10 mouse cellular contexts compared by ENCODE assay signal in the genomic region with DNA sequence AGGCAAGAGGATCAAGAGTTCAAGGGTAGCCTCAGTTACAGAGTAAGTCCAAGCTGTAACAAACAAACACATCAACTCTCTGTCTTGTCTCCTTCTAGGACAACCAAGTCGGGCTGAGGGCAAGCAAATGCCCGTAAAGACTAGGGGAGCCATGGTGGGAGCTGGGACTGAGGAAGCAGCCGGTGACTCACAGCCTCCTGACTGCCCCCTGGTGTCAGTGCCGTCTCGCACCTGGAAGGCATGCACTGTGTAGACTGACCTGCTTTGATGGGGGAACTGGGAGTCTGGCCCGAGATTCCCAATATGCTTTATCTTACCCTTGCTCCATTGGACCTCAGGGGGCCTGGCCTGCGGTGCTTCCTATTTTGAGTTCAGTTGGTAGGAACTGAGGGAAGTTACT. TPM values are rescaled to one million over a fixed set of nuclear protein-coding genes. Genes with fewer than 3 reads are reported as not detected.
DNase-seq lines count a peak whose midpoint lies in the region; ATAC-seq and TF ChIP-seq lines count a peak whose summit lies in the region.
"Had no signal": no experiment of that assay in that cellular context is flagged by ENCODE, and none has a peak within 500 bp of the region (broad histone marks: within the 10 kb centered on the region; RNA-seq: fewer than 3 reads in every experiment).

No protein-coding gene starts in this region.

- no peak for DNase-seq in cerebellum, adult 2 months
- DNase-seq in cerebellum, adult 18-20 months, result no peak
- peak; percentile 53 to 80 for DNase-seq in spleen, postnatal 4 days (ENCODE audit: low spot score in 2 of 2)
- no peak for DNase-seq in spleen, adult 12 weeks (ENCODE audit: low spot score)
- DNase-seq in MN1 (ENCODE audit: low spot score), result no peak
- DNase-seq in left cerebral cortex, postnatal 10 days (ENCODE audit: extremely low spot score in 1 of 2, low spot score in 2 of 2), result no peak

- H3K4me3 ChIP-seq in cerebellum, adult 2 months (replicated peaks; ENCODE audit: insufficient read depth, low read depth, low read length), result no peak overlapping the region
- H3K4me3 ChIP-seq in intestine, embryonic 16.5 days (ENCODE audit: low read length), result no peak overlapping the region
- H3K4me3 ChIP-seq: neural tube, embryonic 13.5 days had no signal

- H3K27me3 ChIP-seq in cerebellum, adult 2 months (ENCODE audit: control insufficient read depth, insufficient read depth, low read length), result no peaks in the 10 kb centered on the region
- H3K27me3 ChIP-seq in intestine, embryonic 16.5 days (replicated peaks; ENCODE audit: control insufficient read depth, insufficient read depth, low read length), result no peaks in the 10 kb centered on the region
- H3K27me3 ChIP-seq: neural tube, embryonic 13.5 days had no signal

- H3K36me3 ChIP-seq in intestine, embryonic 16.5 days (ENCODE audit: control insufficient read depth, insufficient read depth, low read length), result no peaks in the 10 kb centered on the region
- H3K36me3 ChIP-seq: neural tube, embryonic 13.5 days had no signal

- 32% methylated on average over 7 of the region's 7 CpGs for WGBS in cerebellum, adult 2 months
- 36% methylated on average over 7 of the region's 7 CpGs for whole genome bisulfite sequencing in intestine, embryonic 16.5 days

- no peak overlapping the region for H3K4me2 ChIP-seq in intestine, embryonic 16.5 days (ENCODE audit: low read depth, low read length)
- H3K4me2 ChIP-seq: neural tube, embryonic 13.5 days had no signal

- H3K27ac ChIP-seq in cerebellum, adult 2 months (ENCODE audit: insufficient read depth, low read length), result no peak overlapping the region
- H3K27ac ChIP-seq in intestine, embryonic 16.5 days (ENCODE audit: low read length), result no peak overlapping the region
- H3K27ac ChIP-seq: neural tube, embryonic 13.5 days had no signal

- TF ChIP-seq POLR2A in cerebellum, adult 2 months (IDR thresholded peaks at IDR 0.05; ENCODE audit: borderline replicate concordance, insufficient read depth, low read length), result no peak

- no peak overlapping the region for H3K9ac ChIP-seq in intestine, embryonic 16.5 days (ENCODE audit: low read depth, low read length)
- H3K9ac ChIP-seq: neural tube, embryonic 13.5 days had no signal

- no peaks in the 10 kb centered on the region for H3K9me3 ChIP-seq in intestine, embryonic 16.5 days (ENCODE audit: control insufficient read depth, low read length)
- H3K9me3 ChIP-seq: neural tube, embryonic 13.5 days had no signal

- ATAC-seq in intestine, embryonic 16.5 days, result 0 out of 2 replicates have a peak, but pooled peaks have one; percentile 56
- ATAC-seq in megakaryocyte-erythroid progenitor cell, adult 5-6 weeks (replicated peaks; ENCODE audit: low FRiP score, low TSS enrichment, poor library complexity, severe bottlenecking), result peak; percentile 76

- no peaks in the 10 kb centered on the region for H3K4me1 ChIP-seq in cerebellum, adult 2 months (ENCODE audit: control insufficient read depth, insufficient read depth, low read length)
- H3K4me1 ChIP-seq in intestine, embryonic 16.5 days (ENCODE audit: control insufficient read depth, insufficient read depth, low read length), result peaks cover 5% of the 10 kb centered on the region; the same call in 1 of the 2 replicates

- peak; percentile 41; the same call in 1 of the 2 replicates for TF ChIP-seq CTCF in cerebellum, adult 2 months (IDR thresholded peaks at IDR 0.05; ENCODE audit: borderline replicate concordance, insufficient read depth, low read depth, low read length)

- intact Hi-C loops in left cerebral cortex, postnatal 10 days (cut with DNase I), result no loop called here

RNA-seq across cellular contexts. Expression of gene Actl11, which starts 5.2 kb away (rescaled TPM):
- not detected in 2 replicates for polyA plus RNA-seq in cerebellum, adult 2 months (2012; rRNA removed)
- not detected in 2 replicates for polyA plus RNA-seq in intestine, embryonic 16.5 days (2015; fragmentation: Nextera tagmentation; extraction: Ambion mirVana)
- not detected in 2 replicates for total RNA-seq in megakaryocyte-erythroid progenitor cell, adult 5-6 weeks (2014; fragmentation: Nextera tagmentation)
- total RNA-seq in megakaryocyte-erythroid progenitor cell, adult 5-6 weeks (2017), result not detected in 2 replicates
- total RNA-seq in left cerebral cortex, postnatal 10 days (2021), result not detected
- polyA plus RNA-seq: heart, embryonic 14.5 days; neural tube, embryonic 13.5 days had no signal

RNA-seq across cellular contexts. Expression of gene Camkv, which starts 12.5 kb away (rescaled TPM):
- 20.2 and 25.1 TPM in 2 replicates for polyA plus RNA-seq in cerebellum, adult 2 months (2012; rRNA removed)
- polyA plus RNA-seq in intestine, embryonic 16.5 days (2015; fragmentation: Nextera tagmentation; extraction: Ambion mirVana), result 1.3 and 1.7 TPM in 2 replicates
- 0.22 TPM in 1 of 2 replicates, not detected in the other for total RNA-seq in megakaryocyte-erythroid progenitor cell, adult 5-6 weeks (2014; fragmentation: Nextera tagmentation)
- total RNA-seq in megakaryocyte-erythroid progenitor cell, adult 5-6 weeks (2017), result not detected in 2 replicates
- total RNA-seq in left cerebral cortex, postnatal 10 days (2021), result 100 to 1,000 TPM; 434 to 435 TPM

RNA-seq across cellular contexts. Expression of gene Mst1r, which starts 16.3 kb away (rescaled TPM):
- polyA plus RNA-seq in cerebellum, adult 2 months (2012; rRNA removed), result 0.71 and 1.0 TPM in 2 replicates
- 13.3 and 16.9 TPM in 2 replicates for polyA plus RNA-seq in intestine, embryonic 16.5 days (2015; fragmentation: Nextera tagmentation; extraction: Ambion mirVana)
- not detected in 2 replicates for total RNA-seq in megakaryocyte-erythroid progenitor cell, adult 5-6 weeks (2014; fragmentation: Nextera tagmentation)
- not detected in 2 replicates for total RNA-seq in megakaryocyte-erythroid progenitor cell, adult 5-6 weeks (2017)
- 1 to 10 TPM; 1.8 to 2.4 TPM for total RNA-seq in left cerebral cortex, postnatal 10 days (2021)

RNA-seq across cellular contexts. Expression of gene Traip, which starts 26.9 kb away (rescaled TPM):
- 1.5 and 2.2 TPM in 2 replicates for polyA plus RNA-seq in cerebellum, adult 2 months (2012; rRNA removed)
- polyA plus RNA-seq in intestine, embryonic 16.5 days (2015; fragmentation: Nextera tagmentation; extraction: Ambion mirVana), result 12.4 and 17.0 TPM in 2 replicates
- 22.4 and 31.0 TPM in 2 replicates for total RNA-seq in megakaryocyte-erythroid progenitor cell, adult 5-6 weeks (2014; fragmentation: Nextera tagmentation)
- total RNA-seq in megakaryocyte-erythroid progenitor cell, adult 5-6 weeks (2017), result 17.2 and 18.4 TPM in 2 replicates
- total RNA-seq in left cerebral cortex, postnatal 10 days (2021), result 10 to 100 TPM; 16.4 to 17.7 TPM

RNA-seq across cellular contexts. Expression of gene Mon1a, which starts 35.1 kb away (rescaled TPM):
- polyA plus RNA-seq in cerebellum, adult 2 months (2012; rRNA removed), result 32.4 and 34.4 TPM in 2 replicates
- 22.5 and 23.8 TPM in 2 replicates for polyA plus RNA-seq in intestine, embryonic 16.5 days (2015; fragmentation: Nextera tagmentation; extraction: Ambion mirVana)
- 3.7 and 7.2 TPM in 2 replicates for total RNA-seq in megakaryocyte-erythroid progenitor cell, adult 5-6 weeks (2014; fragmentation: Nextera tagmentation)
- 6.1 and 12.6 TPM in 2 replicates for total RNA-seq in megakaryocyte-erythroid progenitor cell, adult 5-6 weeks (2017)
- total RNA-seq in left cerebral cortex, postnatal 10 days (2021), result 10 to 100 TPM; 14.0 to 15.0 TPM

Comparison
In these comparisons a context has a peak if more than half of its experiments do, and no peak if none do; other contexts are left out.
1. DNase-seq: peak in spleen, postnatal 4 days (2 of 2); none in cerebellum, adult 2 months (0 of 2), cerebellum, adult 18-20 months (0 of 2), spleen, adult 12 weeks (single experiment), MN1 (single experiment) and left cerebral cortex, postnatal 10 days (0 of 2).
2. RNA of gene Camkv, which starts 12.5 kb away (total RNA-seq): 434 to 435 TPM in left cerebral cortex, postnatal 10 days; 0.22 TPM in megakaryocyte-erythroid progenitor cell, adult 5-6 weeks; every median in the first group is over 100 times any median in the second.